Mouse (Mus musculus): ENCODE measurements at regions not wholly inside any gene's neighbourhood (a gene's known extent, or its start where the extent isn't known, plus 50 kb on each side); places are given as distances from the start of the nearest gene placed in this dataset.
"Not testable (repeated sequence)": the region's sequence is repeated elsewhere in the genome, so short reads cannot be mapped to it uniquely, and the experiment has no call there.

DNA sequence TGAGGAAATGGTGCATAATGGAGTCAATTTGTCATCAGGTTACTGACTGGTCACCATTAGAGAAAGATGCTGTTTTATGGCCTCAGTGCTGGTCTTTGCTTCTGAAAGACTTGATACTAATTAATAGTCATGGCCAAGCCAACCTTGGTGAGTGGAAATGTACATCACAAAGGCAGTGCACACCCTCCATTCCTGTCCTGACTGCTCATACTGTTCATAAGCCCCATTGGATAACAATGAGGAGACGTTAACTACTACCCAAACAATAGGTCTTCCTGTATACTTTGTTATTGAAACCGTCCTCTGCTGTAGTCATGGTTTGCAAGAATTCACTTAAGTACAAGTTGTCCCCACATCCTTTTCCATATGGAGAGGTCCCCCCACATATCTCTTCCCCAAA lies 605.8 kb upstream of the Slc35b3 start:
- no peak for DNase-seq (ENCODE audit: low read depth in 2 of 2, low spot score in 2 of 2)

DNA sequence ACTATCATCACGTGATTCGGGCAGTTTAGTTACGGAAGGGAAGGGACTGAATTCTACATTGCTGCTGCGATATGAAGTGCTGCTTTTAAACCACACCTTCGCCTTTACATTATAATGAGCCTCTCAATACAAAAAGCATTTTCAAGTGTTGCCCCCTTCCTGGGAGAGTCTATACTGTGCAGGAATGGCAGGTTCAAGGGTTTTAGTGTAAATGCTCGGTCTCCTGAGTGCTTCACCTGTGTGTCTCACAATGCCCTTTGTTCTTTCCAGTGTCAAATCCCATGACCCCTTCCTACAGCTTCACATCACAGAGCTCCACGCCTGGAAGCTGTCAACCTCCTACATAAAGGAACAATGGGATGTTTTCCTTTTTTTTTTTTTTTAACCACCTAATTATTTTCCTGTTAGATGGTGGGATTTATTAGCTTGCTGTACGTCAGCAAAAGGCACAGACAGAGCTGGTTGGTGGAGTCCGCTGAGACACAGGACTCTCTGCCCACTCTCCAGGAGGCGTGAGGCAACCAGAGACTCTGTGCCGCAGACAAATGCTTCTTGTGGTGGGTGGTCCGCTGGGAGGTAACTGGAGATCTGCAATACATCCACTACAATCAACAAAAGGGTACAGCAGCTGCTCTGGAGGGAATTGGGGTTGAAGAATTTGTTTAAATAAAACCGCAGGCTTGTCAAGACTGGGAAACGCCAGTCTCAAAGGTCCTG lies 577.2 kb upstream of the Slc35b3 start:
- DNase-seq (ENCODE audit: low read depth in 2 of 2, low spot score in 2 of 2) = no peak

DNA sequence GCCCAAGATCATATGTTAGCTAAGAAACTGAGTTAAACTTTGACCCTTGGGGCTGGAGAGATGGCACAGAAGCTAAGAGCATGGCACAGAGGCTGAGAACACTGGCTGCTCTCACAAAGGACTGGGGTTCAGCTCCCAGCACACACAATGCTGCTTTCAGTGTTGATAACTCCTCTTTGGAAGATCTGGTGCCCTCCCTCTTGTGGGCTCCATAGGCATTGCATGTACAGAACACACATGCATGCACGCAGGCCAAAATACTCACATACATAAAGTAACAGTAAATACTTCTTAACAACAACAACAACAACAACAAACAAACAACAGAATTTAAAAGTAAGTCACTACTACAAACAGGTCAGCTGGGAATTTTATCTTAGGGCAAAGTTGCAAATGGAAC lies 565.8 kb upstream of the Slc35b3 start:
- no peak for DNase-seq (ENCODE audit: low read depth in 2 of 2, low spot score in 2 of 2)

DNA sequence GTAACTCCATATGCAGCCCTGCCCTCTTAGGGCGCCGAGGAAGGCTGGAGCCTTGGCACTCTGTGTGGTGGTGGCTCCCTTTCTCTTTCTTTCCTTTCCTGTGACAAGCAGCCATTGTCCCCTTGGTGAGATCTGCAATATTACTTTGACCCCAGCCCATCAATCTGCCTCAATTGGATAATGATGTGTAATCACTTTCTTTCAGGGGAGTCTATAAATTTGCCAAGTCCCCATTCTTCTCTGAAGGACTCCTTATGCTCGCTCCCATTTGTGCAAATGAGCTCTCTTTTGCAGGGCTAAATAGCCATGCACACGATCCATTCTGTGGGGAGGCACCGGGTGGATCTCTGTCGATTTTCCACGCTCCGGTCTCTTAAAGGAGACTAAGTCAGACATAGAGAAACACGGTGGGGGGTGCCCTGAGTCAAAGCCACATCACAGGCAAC lies 563.2 kb upstream of the Slc35b3 start:
- no peak for DNase-seq (ENCODE audit: low read depth in 2 of 2, low spot score in 2 of 2)

DNA sequence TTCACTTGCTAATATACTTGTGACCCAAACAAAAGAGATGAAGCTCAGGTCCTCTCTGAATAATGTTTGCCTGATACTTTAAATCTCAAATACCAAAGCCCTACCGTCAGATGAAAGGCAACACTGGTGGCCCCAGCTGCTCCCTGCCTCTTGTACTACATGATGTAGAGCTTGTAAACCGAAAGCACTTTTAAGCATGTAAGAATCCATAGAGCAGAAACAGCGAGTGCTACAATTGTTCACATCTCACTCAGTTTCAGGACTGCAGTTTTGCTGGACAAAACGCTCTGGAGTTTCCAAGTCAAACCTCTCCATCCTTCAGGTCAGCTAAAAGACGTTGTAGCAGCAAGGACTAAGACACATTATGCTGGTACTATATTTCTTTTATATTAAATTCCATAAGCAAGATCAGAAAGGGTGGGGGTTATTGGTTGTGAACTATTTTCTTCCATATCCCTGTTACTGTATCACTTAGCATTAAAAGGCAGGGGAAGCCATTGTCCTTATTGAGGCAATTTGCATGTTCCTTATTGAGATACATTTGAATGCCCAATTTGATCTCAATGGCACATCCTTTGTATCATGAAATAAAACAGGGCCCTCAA lies 562.7 kb upstream of the Slc35b3 start:
- DNase-seq (ENCODE audit: low read depth in 2 of 2, low spot score in 2 of 2) = no peak

DNA sequence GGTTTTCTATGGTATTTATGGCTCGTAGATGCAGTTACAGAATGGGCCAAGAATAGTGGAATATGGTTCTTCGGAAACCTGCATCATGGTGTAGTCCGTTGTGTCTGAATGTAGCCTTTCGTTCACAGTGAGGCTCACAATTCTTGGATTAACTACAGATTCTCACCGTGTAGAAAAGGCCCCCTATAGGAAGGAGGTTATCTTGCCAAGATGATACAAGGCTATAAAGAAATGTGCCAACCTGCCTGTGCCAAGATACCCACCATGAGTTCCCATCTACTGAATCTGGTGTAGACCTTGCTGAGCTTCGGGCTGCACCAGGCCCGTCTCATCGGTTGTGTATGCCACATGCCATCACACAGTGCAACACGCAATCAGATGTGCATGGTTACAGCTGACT lies 560.2 kb upstream of the Slc35b3 start:
- DNase-seq (ENCODE audit: low read depth in 2 of 2, low spot score in 2 of 2) = no peak

DNA sequence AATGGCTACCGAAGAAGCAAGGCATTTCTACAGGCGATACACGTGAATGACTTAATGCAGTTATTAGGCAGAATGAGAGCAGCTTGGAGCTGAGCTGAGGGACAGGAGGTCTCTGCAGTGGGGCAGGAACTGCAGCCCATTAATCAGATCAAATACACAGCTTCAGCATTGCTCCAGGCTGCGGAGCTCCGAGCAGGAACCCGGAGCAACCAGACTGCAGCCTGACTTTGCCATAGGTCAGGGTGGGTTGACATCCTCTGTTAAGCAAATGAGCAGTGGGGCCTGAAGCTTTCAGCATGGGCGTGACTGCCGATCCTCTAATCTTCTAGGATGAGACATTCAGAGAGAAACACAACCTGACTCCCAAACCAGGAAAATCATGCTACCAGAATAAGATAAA lies 555.4 kb upstream of the Slc35b3 start:
- no peak for DNase-seq (ENCODE audit: low read depth in 2 of 2, low spot score in 2 of 2)

DNA sequence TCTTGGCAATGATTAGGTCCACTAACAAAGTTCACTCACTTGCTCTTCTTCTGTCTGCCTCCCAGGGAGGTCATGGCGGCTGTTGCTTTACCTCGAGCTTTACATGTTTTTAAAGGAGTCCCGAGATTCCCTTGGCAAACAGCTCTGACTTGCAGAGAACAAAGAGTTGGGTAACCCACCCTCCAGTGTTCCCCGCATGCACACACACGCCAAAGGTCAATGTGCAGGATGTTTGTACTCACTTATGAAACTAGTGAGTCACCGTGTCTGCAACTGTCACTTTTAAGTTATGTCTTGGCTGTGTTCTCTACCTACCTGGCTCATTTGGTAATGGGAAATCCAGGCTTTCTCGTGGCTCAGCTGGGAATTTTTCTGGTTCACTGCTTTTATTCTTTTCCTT lies 529.1 kb upstream of the Slc35b3 start:
- no peak for DNase-seq (ENCODE audit: low read depth in 2 of 2, low spot score in 2 of 2)

DNA sequence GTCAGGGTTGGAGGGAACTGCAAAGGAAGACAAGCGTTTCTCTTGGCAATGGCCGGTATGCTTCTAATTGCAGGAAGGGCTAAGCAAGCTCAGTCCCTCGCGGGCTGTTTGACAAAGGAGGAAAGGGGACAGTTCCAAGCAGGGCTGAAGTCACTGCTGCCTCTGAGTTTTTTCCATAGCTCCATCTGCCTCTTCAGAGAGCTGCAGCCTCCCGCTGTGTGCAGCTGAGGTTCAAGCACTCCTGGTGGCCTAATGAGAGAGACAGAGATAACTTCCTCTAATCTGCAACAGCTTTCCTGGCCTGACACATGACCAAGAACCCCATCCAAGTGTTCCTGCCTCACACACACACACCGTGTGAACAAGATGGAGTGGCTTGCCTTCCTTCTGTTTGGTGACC lies 511.9 kb upstream of the Slc35b3 start:
- no peak for DNase-seq (ENCODE audit: low read depth in 2 of 2, low spot score in 2 of 2)

DNA sequence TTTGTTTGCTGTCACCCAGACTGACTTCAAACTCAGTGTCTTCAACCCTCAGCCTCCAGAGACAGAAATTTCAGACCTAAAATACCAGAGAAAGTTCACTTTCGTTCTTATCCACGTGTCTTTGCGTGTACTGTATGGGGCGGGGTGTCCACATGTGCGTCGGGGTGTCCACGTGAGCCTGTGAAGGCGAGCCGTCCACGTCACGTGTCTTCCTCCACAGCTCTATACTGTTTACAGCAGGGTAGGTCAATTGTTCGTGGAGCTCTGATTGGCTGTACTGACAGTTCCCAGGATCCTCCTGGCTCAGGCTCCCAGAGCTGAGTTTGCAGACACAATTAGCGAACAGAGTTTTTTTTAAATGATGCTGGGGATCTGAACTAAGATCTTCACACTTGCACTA lies 481.1 kb upstream of the Slc35b3 start:
- DNase-seq (ENCODE audit: low read depth in 2 of 2, low spot score in 2 of 2) = no peak

DNA sequence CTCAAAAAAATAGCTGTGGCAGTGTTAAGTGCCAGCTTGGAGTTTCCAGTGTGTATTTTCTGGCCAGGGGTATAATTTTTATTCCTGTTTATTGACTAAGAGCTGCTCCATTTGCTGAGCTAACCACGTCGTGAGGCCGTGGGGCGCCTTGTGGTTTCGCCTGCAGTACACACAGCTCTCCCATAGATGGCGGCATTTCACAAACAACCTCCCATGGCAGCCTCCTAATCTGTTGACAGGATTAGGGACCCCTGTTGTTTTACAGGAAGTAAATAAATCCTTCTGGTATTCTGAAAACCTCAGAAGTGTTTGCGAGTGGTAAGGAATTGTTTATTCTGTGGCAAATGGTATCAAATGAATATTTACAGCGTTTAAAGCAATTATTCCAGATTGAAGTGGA lies 480.2 kb upstream of the Slc35b3 start:
- no peak for DNase-seq (ENCODE audit: low read depth in 2 of 2, low spot score in 2 of 2)

DNA sequence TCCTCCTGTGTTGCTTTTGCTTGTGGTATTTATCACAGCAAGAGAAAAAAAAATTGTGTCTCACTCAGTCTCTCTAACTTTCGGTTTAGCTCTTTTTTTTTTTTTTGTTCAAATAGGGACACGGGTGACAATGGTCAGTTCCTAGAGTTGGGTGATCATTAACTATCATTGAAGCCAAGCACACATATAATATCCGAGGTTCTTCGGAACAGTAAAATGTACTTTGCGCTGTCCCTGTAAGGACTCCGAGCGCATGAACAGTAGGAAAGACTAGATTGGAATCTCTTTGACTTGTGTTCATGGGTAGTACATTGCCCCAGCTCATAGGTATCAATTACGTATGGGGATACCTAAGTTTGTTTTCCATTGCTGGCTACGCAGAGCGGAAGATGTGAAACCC lies 479.7 kb upstream of the Slc35b3 start:
- DNase-seq (ENCODE audit: low read depth in 2 of 2, low spot score in 2 of 2) = no peak

DNA sequence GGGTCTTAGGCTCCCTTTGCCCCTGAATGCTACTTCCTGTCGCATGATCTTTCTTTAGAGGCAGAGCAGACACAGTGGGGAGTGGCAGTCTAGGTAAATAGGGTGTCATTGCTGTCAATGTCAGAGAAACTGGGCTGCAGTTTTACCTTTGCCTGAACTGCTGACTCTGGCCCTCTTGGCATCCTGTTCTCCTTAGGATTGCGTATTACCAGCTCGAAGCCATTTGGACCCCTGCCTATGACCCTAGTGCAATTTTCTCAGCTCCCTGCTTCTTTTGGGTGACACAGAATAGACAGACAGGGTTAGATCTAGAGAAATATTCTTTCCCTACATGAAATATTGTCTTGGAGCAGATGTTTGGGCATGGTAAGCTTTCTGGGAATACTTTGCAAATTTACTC lies 467.3 kb upstream of the Slc35b3 start:
- DNase-seq (ENCODE audit: low read depth in 2 of 2, low spot score in 2 of 2) = no peak

DNA sequence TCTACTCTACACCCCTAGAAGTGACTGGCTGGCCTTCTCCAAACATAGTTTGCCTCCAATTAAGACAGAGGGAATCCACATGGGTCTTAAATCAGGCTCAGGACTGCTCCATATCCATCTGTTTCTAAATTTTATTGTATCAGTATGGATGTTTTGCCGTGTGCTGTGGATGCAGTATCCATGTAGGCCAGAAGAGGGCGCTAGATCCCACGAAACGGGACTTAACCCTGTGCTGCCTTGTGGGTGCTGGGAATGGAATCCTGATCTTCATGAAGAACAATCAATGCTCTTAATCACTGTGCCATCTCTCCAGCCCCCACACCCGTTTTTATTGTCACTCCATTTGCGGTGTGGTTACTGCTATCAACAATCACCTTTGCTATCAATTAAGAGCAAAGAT lies 465.3 kb upstream of the Slc35b3 start:
- DNase-seq (ENCODE audit: low read depth in 2 of 2, low spot score in 2 of 2) = no peak

DNA sequence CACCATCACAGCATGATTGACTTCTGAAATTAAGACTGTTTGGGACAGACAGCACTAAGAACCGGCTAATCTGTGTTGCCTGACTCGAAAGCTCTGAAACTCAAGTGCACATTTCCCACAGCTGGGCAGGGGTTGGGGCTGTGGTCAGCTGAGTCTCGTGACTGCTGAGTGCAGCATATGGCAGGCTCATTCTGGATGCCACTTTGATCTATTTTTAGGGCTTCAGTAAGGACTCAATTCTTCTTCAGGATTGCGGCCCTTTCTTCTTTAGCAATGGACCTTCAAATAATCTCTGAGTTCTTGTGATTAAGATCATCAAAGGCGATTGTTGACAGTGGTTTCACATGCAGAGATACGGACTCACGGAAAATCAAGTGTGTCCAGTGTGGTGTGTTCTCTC lies 457.5 kb upstream of the Slc35b3 start:
- no peak for DNase-seq (ENCODE audit: low read depth in 2 of 2, low spot score in 2 of 2)

DNA sequence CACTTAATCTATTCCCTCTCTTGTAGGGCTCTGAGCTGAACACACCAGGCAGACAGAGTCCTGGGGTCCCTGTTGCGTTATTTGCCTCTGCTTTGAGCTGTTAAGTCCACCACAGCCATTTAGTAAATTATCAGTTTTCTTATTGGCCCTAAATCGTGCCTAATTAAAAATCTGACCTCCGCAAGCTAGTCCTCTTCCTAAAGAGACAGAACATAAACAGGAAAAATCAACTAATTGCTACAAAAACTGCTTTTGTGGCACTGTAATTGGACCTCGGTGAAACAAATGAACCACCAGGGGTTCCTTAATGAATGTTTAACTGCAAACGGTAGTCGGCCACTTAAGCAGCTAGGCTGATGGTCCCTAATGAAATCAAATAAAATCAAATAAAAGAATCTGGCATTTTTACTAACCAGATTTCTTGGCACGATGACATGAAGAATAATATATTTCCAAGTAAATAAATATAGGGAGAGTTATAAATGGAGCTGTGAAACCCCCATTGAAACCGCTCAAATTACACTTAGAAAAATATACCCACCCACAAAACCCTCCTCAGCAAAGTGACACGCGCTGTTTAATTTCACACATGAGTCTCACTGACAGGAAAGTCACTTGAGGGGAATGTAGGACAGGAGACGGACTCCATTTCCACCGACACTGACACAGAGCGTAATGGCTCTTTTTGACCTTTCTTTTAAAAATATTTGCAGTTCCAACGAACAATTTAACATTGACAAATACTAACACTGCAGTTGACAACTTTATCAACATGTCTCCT lies 451.0 kb upstream of the Slc35b3 start:
- no peak for DNase-seq (ENCODE audit: low read depth in 2 of 2, low spot score in 2 of 2)

DNA sequence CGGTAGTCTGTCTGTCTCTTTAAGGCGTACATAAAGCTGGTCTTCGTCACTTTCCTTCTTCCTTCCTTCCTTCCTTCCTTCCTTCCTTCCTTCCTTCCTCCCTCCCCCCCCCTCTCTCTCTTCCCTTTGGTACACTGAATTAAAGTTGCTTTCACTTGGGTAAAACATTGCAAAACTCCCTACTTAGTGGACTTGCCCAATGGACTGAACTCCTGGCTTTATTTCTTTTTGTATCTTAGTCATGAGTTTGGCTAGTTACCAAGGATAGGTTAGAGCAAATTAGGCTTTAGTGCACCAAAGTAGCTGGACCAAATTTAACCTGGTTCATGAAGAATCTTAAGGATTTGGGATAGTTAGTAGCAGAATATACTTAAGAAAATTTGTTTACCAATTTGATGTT lies 431.9 kb upstream of the Slc35b3 start:
- DNase-seq (ENCODE audit: low read depth in 2 of 2, low spot score in 2 of 2) = no peak

DNA sequence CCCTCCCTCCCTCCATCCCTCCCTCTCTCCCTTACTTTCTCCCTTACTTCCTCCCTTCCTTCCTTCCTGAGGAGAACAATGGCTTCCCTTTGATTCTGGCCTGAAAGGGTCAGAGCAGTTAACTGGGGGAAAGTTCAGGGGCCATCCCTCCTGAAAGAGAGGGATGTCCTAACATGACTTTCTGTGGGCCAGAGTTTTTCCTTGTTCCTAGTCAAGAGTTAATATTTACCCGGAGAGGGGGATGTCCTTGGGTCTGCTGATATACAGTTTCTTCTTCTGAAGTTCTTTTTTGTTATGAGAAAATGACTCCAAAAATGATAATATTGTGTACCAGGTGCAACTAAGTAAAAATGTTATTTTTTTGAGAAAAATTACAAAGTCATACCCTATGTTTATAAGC lies 431.5 kb upstream of the Slc35b3 start:
- DNase-seq (ENCODE audit: low read depth in 2 of 2, low spot score in 2 of 2) = not testable (repeated sequence)

DNA sequence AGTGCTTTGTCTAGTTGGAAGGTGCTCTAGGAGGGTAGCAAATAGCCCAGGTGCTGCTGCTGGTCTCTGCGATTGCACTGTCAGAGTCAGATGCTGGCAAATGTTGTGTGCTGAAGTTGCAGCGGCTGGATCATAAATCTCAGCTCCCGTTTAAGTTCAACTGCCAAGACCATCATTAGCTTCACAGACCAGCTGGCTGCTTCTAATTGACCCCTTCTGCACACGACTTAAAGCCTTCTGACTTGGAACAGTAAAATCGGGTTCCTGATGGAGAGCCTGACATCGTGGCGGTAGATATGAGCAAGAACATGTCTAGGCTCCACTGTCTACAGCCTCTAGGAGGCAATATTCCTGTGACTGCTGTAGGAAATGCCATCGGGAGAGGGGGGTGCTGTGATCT lies 416.0 kb upstream of the Slc35b3 start:
- no peak for DNase-seq (ENCODE audit: low read depth in 2 of 2, low spot score in 2 of 2)

DNA sequence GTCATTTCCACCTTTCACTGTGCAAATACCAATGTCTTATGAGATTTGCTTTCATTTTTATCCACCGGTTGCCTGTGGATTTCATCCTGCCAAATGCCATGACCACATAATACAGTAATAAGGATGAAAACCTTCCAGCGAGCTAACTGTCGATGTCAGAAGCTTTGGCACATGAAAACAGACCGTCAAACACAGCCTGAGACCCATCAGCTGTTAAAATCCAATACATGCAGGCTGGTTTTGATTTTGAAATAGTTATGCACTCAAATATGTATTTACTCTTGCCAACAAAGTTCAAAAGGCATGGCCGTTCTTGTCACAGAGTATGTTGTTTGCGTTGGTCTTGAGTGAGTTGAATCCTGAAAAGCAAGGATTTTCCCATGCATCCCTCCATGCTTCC lies 415.6 kb upstream of the Slc35b3 start:
- DNase-seq (ENCODE audit: low read depth in 2 of 2, low spot score in 2 of 2) = no peak

DNA sequence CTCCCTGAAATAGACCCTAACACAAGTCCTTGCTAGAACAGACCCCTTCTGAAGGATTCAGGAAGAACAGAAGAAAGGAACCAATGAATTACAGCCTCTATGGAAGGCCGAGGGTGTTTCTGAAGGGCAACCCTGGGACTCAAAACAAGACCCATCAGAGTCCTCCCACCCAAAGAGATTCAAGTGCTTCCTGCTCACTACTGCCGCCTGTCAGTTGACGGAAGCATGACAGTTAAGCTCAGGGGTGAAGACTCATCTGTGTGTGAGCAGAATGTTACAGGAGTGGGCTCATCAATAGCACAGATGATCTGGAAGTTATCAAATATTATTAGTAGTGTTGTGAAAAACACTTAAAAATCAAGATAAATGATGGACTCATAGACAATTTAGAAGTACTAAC lies 411.9 kb upstream of the Slc35b3 start:
- DNase-seq (ENCODE audit: low read depth in 2 of 2, low spot score in 2 of 2) = no peak

DNA sequence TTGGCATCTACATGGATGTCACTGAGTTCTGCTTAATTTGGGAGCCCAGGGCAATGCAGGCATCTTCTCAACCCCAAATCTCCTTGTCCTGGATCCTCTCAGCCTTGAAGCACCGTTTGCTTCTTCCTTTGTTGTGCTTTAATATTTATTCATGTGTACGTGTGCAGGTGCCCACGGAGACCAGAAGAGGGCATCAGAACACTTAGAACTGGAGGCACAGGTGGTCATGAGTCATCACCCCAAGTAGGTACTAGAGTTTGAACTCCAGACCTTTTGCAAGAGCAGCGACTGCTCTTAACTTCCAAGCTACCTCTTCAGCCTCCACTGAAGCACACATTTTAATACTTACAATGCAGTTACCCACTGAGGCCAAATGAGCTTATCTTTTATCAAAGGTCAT lies 403.0 kb upstream of the Slc35b3 start:
- DNase-seq (ENCODE audit: low read depth in 2 of 2, low spot score in 2 of 2) = no peak
